Mouse (Mus musculus): ENCODE measurements around the gene Tom1l1.
"Not testable (repeated sequence)": the region's sequence is repeated elsewhere in the genome, so short reads cannot be mapped to it uniquely, and the experiment has no call there.

The Tom1l1 gene

DNA sequence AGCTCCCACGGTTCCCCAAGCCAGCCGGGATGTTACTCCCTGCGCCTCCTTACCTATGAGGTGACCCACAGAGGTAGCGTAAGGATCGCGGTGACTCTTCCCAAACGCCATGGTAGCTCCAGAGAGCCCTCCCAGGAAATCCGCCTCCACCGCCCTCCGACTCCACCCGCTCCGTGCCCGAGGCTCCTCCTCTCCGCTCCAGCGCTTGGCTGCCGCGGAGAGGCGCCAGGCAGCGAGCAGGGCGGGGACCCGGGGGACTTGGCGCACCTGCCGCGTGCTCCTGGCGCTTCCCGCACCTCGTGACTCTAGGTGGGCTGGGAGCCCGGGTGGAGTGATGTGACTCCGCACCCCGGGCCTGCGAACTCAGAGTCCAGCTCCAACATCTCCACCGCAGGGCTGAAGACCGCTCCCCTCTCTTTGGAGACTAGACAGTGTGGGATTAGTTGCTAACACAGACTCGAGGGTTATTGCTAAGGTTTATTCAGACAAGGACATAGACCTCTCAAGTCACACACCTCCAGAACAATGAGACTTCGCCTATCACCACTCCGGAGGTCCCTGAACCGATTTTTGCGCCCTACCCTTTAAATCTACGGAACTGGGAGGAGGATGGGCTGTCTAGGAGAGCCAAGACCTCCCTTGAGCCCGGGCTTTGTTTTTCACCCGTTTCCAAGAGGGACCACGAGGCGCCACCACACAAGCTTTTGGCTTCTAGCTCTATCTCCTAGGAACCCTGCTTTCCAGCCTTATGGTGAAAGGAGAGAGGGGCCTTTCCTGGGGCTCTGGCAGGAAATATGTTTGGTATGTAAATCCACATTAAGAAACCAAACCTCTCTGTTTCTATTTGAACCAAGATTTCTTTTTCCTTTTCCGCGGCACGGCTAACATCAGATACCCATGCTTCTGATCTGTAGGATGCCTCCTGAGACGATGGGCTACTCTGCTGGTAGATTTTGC is at the start of gene Tom1l1:
Gene Tom1l1, minus strand, starts transcription at position 907 of the 957 bp plus-strand sequence.
- DNase-seq (ENCODE audit: low read depth, low spot score), result peak; percentile 73

DNA sequence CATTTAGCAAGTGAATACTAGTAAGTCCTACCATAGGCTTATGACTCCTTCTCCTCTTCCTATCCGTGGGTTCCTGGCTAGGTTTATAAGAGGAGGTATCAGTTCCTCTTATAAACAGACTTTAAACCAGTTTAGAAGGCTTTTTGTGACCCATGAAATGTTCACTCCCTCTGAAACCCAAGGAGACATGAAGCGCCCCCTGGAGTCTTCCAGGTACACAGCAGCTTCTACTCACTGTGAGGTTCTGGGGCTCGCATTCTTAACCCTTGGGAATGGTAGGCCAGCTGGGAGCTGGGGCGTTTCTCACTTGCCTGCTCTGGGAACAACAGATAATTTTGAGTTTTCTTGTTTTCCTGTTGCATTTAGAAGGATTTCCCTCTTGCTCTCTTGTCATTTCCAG is 45.4 kb upstream of the Tom1l1 start:
- no peak for DNase-seq (ENCODE audit: low read depth, low spot score)

DNA sequence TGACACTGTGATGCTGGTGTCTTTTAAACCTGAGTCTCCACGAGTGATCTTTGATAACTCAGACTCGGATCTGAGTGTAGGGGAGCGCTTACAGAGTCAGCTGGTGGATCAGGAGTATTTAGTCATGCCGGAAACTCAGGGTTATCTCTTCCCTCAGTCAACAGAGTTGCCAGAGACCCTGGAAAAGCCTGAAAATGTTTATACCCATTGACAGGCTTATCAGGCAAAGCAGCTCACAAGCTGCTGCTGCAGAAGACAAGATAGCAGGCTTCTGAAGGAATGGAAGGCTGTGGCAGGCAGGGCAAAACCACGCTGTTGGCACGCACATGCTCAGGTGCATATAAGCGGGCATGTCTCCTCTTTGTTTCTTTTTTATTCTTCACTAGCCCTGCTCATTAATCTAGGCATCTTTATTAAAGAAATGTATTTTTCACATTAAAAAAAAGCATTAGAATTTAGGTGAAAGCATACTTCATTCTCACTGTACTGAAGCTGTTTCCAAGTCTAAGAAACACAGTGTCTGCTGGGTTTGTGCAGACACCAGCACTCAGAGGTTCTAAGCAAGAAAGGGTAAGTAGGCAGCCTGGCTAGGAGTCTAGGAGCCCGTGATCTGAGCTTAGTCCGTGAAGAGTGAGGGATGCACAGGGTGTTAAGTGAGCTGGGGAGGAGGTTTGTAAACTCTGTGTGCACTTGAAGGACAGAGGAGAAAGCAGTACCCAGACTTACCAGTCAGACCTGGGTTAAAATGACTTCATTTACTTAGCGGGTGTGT is 39.4 kb upstream of the Tom1l1 start:
- DNase-seq (ENCODE audit: low read depth, low spot score), result no peak

GRCm38 (mm10) chr11:90726730-90727129 is 38.6 kb upstream of the Tom1l1 start:
- no peak for DNase-seq (ENCODE audit: low read depth, low spot score)

GRCm38 (mm10) chr11:90722304-90722703 is 34.1 kb upstream of the Tom1l1 start:
- peak; percentile 25 for DNase-seq (ENCODE audit: low read depth, low spot score)

DNA sequence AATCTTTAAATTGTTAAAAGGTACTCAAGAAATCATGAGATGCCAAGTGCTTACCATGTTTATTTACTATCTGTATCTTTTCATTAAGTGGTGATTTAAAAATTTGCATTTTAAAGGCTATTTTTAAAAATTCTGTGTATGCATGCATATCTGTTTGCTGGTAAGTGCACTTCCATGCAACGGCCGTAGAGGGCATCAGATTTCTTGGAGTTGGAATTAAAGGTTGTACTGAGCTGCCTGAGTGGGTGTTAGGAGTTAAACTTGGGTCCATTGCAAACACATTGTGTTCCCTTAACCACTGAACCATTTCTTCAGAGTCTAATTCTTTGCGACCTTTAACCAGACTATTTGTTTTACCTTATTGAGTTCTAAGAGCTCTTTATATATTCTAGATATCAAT is 29.6 kb upstream of the Tom1l1 start:
- DNase-seq (ENCODE audit: low read depth, low spot score), result no peak

- DNase-seq (ENCODE audit: low read depth, low spot score), result no peak
These were observed 23.4 kb upstream of the Tom1l1 start for GRCm38 (mm10) chr11:90711596-90711995.

GRCm38 (mm10) chr11:90707134-90707533 is 19.0 kb upstream of the Tom1l1 start:
- not testable (repeated sequence) for DNase-seq (ENCODE audit: low read depth, low spot score)

DNA sequence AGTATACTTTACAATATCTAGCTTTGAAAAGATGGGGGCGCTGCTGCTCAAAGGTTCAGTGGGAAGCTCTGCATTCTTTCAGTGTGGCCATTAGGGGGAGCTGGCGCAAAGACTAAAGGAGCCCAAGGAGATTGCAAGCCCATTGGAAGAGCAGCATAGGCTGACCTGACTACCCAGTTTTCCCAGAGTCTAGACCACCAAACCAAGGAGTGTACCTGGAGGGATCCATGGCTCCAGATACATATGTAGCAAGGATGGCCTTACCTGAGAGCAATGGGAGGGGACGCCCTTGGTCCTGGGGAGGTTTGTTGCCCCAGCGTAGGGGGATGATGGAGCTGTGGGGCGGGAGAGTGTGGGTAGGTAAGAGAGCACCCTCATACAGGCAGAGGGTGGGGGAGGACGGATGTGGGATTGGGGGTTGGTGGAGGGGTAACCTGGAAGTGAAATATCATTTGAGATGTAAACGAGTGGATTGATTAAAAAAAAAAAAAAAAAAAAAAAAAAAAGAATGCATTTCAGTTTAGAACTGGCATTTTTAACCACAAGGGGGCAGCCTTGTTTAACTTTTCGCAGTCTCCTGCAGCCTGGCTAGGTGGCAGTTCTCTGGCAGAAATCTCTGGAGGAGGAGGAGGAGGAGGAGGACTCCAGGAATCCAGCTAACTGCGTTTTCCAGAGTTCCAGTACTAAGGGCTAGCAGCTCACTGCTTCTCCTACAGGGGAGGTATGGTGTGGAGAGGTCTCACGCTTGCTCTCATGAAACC is 9.5 kb upstream of the Tom1l1 start:
- peak; percentile 89 for DNase-seq (ENCODE audit: low read depth, low spot score)

DNA sequence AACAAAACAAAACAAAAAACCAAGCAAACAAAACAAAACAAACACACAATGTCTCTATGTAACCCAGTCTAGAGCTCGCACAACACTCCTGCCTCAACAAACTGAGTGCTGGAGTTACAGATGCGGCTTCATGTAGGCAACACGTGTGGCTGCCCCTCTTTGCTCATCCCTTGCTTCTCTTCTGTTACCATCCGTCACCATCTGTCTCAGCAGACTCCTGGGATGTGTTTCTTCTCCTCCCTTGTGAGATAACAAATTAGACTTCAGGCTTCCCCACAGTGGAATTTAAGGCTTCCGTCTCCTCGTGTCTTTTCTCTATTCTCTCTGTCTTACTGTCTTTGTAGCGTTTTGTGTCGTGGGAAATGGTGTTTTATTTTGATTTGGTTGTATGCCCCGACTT is 7.6 kb upstream of the Tom1l1 start:
- no peak for DNase-seq (ENCODE audit: low read depth, low spot score)

DNA sequence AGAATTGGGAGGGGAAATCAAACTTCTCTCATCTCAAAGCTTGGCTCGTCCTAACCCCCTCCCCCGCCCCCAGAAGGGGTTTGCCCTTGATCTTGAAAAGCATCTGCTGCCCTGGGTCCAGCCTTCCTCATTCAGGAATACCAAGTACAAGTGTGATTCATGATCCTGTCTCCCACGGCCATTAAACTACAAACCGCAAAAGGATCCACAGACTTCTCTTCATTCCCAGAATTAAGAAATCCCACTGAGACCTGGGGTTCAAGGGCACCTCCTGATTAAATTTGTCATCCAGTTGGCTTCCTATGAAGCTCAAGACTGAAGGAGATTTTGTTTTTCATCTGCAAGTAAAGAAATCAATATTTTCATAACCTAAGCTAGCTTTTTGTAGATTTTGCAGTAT is 6.0 kb upstream of the Tom1l1 start:
- DNase-seq (ENCODE audit: low read depth, low spot score), result no peak

DNA sequence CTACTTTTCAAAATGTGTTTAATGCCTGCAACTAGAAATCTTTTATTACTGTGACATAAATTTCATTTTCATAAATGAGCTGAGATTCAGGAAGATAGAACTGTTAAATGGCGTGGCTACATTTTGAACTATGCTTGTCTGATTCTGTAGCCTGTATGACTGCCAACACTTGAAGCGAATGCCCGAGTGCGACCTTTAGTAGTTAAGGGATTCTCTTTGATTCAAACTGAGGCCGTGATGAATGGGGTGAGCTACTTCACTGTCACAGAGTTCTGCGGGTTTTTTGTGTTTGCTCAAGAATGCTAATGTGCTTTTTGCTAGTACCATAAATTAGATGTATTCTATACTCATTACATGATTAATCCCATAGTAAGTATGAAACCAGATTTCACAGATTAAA is 2.2 kb upstream of the Tom1l1 start:
- DNase-seq (ENCODE audit: low read depth, low spot score), result no peak

DNA sequence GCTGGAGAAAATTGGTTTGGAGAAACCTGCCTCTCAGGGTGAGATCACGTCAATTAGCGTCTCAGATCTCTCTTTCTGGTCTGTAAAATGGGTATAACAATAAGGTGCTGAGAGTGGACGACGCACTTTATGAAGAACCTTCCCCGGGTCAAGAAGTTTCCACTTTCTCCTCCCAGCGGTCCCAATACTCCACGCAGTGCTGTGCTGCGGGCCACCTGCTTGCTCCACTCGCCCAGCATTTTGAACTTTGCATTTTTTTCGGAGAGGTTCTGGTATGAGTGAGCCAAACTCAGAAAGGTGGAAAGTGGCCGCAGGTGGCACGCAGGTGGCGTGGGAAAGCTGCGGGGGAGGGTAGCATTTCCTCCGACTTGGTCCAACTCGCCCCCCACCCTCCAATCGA is 1.1 kb downstream of the Tom1l1 start:
- DNase-seq (ENCODE audit: low read depth, low spot score), result no peak

- no peak for DNase-seq (ENCODE audit: low read depth, low spot score)
These were observed 1.7 kb downstream of the Tom1l1 start for GRCm38 (mm10) chr11:90686287-90687025.

DNA sequence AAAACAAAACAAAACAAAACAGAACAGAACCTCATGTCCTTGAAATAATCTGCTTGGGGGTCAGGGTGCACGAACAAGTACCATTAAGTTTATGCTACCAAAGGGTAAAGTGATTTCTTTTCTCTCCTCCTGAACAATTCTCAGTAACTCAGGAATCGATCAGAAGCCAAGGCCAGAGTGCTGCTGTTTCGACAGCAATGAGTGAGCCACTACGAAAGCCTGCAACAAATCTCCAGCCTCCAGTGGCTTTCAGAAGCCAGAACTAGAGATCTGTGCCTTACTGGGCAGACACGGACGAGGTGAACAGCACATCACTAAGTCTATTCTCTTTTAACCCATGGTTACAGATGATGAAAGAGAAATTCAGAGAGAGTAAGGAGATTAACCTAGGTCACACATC is 3.0 kb downstream of the Tom1l1 start:
- no peak for DNase-seq (ENCODE audit: low read depth, low spot score)

DNA sequence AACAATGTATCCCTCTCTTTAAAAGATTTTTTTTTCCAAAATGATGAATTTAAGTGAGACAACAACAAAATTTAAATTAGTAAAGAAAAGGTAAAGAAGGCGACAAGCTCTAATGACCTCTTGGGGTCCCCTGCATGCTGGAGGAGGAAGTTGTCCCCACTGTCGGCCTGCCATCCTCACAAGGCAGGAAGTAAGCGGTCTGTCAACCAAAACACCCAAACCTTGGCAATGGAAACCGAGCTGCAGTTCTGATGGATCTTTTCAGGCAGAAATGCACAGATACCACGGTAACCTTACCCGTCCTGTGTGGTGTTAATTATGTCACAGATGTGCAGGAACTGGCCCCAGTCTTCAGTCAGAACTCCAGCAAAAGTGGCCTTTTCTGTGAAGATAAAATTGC is 3.4 kb downstream of the Tom1l1 start:
- DNase-seq (ENCODE audit: low read depth, low spot score), result no peak

GRCm38 (mm10) chr11:90681171-90681570 is 7.0 kb downstream of the Tom1l1 start:
- no peak for DNase-seq (ENCODE audit: low read depth, low spot score)

DNA sequence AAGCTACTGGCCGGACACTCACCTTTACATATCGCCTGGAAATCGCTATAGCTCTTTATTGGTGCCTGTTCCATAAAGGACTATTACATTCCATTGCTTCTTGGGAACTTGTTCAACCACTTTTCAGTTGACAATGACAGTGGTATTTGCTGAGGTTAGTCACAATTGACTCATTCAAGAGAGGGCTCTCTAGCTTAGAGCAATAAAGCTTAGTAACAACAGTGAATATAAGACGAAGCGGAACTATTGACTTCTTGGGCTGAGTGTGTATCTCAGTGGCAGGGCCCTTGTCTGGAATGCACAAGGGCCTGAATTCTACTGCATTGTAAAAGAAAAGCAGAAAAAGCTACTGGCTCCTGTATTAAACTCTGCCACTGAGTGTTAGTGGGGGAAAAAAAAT is 9.6 kb downstream of the Tom1l1 start:
- DNase-seq (ENCODE audit: low read depth, low spot score), result no peak

DNA sequence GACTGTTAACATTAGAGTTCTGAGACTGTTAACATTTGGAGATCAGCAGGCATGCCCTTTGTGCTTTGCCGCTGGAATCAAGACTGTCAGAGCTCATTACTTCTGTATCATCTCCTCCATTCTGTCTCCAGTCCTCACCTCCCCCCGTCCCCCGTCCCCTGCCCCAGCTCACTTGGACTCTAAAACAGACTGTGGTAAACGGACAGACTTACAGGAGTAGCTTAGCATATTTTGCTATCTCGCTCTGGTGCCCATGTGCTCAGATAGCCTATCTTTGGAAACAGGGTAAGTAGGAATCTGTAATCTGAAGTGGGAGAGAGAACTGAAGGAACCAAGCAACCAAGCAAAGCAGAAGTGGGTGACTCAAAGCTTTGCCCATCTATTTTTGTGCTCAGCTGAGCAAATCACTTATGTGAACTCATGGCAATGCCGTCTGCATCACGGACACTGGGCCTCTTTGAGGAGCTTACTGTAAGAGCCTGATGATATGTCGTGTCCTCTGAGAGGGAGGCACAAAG is 10.3 kb downstream of the Tom1l1 start:
- DNase-seq (ENCODE audit: low read depth, low spot score), result no peak

GRCm38 (mm10) chr11:90677027-90677426 is 11.1 kb downstream of the Tom1l1 start:
- no peak for DNase-seq (ENCODE audit: low read depth, low spot score)

GRCm38 (mm10) chr11:90675479-90676110 is 12.6 kb downstream of the Tom1l1 start:
- no peak for DNase-seq (ENCODE audit: low read depth, low spot score)

Measured in mesoderm, embryonic 11.5 days (tissue).